Mouse (Mus musculus): ENCODE data around the gene Ptprn2. TPM values are rescaled to one million over a fixed set of nuclear protein-coding genes. Genes with fewer than 3 reads are reported as not detected.

Ptprn2 gene
- total RNA-seq, 2 experiments from 2014 or later, result not detected

- intact Hi-C loops (cut with DNase I), result no loop called here
- Histone ChIP-seq H3K27ac (no peak overlapping the region), H3K4me3 (no peak overlapping the region)
- no peak for TF ChIP-seq CTCF (IDR thresholded peaks at IDR 0.05)
- DNase-seq, result no peak
Measured at GRCm38 (mm10) chr12:116861360-116862017, 376.0 kb downstream of the Ptprn2 start.

- no peak for TF ChIP-seq CTCF (IDR thresholded peaks at IDR 0.05)
- no peak overlapping the region for H3K27ac ChIP-seq
- H3K4me3 ChIP-seq, result no peak overlapping the region
- intact Hi-C loops (cut with DNase I), result no loop called here
- DNase-seq, result no peak
Measured at GRCm38 (mm10) chr12:116863291-116863899, 377.9 kb downstream of the Ptprn2 start.

- Histone ChIP-seq H3K4me3 (no peak overlapping the region), H3K27ac (no peak overlapping the region)
- no peak for DNase-seq
- intact Hi-C loops (cut with DNase I), result no loop called here
- no peak for TF ChIP-seq CTCF (IDR thresholded peaks at IDR 0.05)
Measured at GRCm38 (mm10) chr12:116873866-116874585, 388.5 kb downstream of the Ptprn2 start.

- no peak for DNase-seq
- Histone ChIP-seq H3K4me3 (no peak overlapping the region), H3K27ac (no peak overlapping the region)
- no peak for TF ChIP-seq CTCF (IDR thresholded peaks at IDR 0.05)
- intact Hi-C loops (cut with DNase I), result no loop called here
Measured at GRCm38 (mm10) chr12:116887496-116888281, 402.2 kb downstream of the Ptprn2 start.

- Histone ChIP-seq H3K27ac (no peak overlapping the region), H3K4me3 (no peak overlapping the region)
- no peak for DNase-seq
- no peak for TF ChIP-seq CTCF (IDR thresholded peaks at IDR 0.05)
- intact Hi-C loops (cut with DNase I), result no loop called here
Measured at GRCm38 (mm10) chr12:116888856-116889255, 403.3 kb downstream of the Ptprn2 start.

- TF ChIP-seq CTCF (IDR thresholded peaks at IDR 0.05), result no peak
- DNase-seq, result no peak
- intact Hi-C loops (cut with DNase I), result no loop called here
- Histone ChIP-seq H3K4me3 (no peak overlapping the region), H3K27ac (no peak overlapping the region)
Measured at GRCm38 (mm10) chr12:116892584-116892983, 407.1 kb downstream of the Ptprn2 start.

- intact Hi-C loops (cut with DNase I), result no loop called here
- no peak for DNase-seq
- Histone ChIP-seq H3K4me3 (no peak overlapping the region), H3K27ac (no peak overlapping the region)
- TF ChIP-seq CTCF (IDR thresholded peaks at IDR 0.05), result no peak
Measured at GRCm38 (mm10) chr12:116896651-116897050, 411.1 kb downstream of the Ptprn2 start.

- no peak for DNase-seq
- no peak for TF ChIP-seq CTCF (IDR thresholded peaks at IDR 0.05)
- intact Hi-C loops (cut with DNase I), result no loop called here
Measured at GRCm38 (mm10) chr12:116901773-116902172, 416.3 kb downstream of the Ptprn2 start.

GRCm38 (mm10) chr12:116907424-116907823 is 421.9 kb downstream of the Ptprn2 start:
- DNase-seq, result no peak
- no peak for TF ChIP-seq CTCF (IDR thresholded peaks at IDR 0.05)
- Histone ChIP-seq H3K4me3 (no peak overlapping the region), H3K27ac (no peak overlapping the region)
- intact Hi-C loops (cut with DNase I), result no loop called here

More at GRCm38 (mm10) chr12:116901773-116902172, 416.3 kb downstream of the Ptprn2 start:
- no peak overlapping the region for H3K27ac ChIP-seq
- H3K4me3 ChIP-seq, result no peak overlapping the region

- DNase-seq, result no peak
- intact Hi-C loops (cut with DNase I), result no loop called here
- Histone ChIP-seq H3K4me3 (no peak overlapping the region), H3K27ac (no peak overlapping the region)
- TF ChIP-seq CTCF (IDR thresholded peaks at IDR 0.05), result no peak
Measured at GRCm38 (mm10) chr12:116908668-116909067, 423.1 kb downstream of the Ptprn2 start.

GRCm38 (mm10) chr12:116916776-116917175 is 431.3 kb downstream of the Ptprn2 start:
- intact Hi-C loops (cut with DNase I), result no loop called here

GRCm38 (mm10) chr12:116919185-116919584 is 433.7 kb downstream of the Ptprn2 start:
- intact Hi-C loops (cut with DNase I), result no loop called here
- TF ChIP-seq CTCF (IDR thresholded peaks at IDR 0.05), result no peak
- H3K4me3 ChIP-seq, result no peak overlapping the region
- no peak for DNase-seq
- no peak overlapping the region for H3K27ac ChIP-seq

More at GRCm38 (mm10) chr12:116916776-116917175, 431.3 kb downstream of the Ptprn2 start:
- H3K27ac ChIP-seq, result no peak overlapping the region
- no peak for TF ChIP-seq CTCF (IDR thresholded peaks at IDR 0.05)
- no peak for DNase-seq
- no peak overlapping the region for H3K4me3 ChIP-seq

Measured in gastrocnemius, adult 2 months (tissue).